Mouse (Mus musculus) thymus, adult 2 months (tissue): ENCODE results near the gene Itpr1. TPM values are rescaled to one million over a fixed set of nuclear protein-coding genes. Genes with fewer than 3 reads are reported as not detected.

Experiments
- DNase-seq: peaks from one replicate; pipeline ENCODE4 v3.0.0; 2021
- H3K27ac ChIP-seq: fragments of 200-500 bp; 2 replicates; pipeline ENCODE4 v1.5.1; 2012; ENCODE audit warnings: low read length, control low read depth; ENCODE audit not compliant: control insufficient read depth, insufficient read depth
- H3K27me3 ChIP-seq: fragments of 200-500 bp; 2 replicates; pipeline ENCODE4 v1.6.1; 2012; ENCODE audit warnings: mild to moderate bottlenecking, low read length, moderate library complexity, mixed read lengths; ENCODE audit not compliant: control insufficient read depth, insufficient read depth
- H3K36me3 ChIP-seq: fragments of 200-500 bp; 2 replicates; pipeline ENCODE4 v1.6.1; 2012; ENCODE audit warnings: mild to moderate bottlenecking, low read length, moderate library complexity; ENCODE audit not compliant: control insufficient read depth, insufficient read depth
- H3K4me1 ChIP-seq: fragments of 200-500 bp; replicated peaks from 2 replicates; pipeline ENCODE4 v1.6.1; 2012; ENCODE audit warnings: low read length; ENCODE audit not compliant: control insufficient read depth, insufficient read depth
- H3K4me3 ChIP-seq: fragments of 200-500 bp; 2 replicates; pipeline ENCODE4 v1.5.1; 2012; ENCODE audit warnings: mild to moderate bottlenecking, low read length, control low read depth, moderate library complexity; ENCODE audit not compliant: control insufficient read depth, insufficient read depth
- CTCF ChIP-seq: fragments of 200-500 bp; IDR thresholded peaks from 2 replicates; pipeline ENCODE4 v1.5.1; 2012; ENCODE audit warnings: mild to moderate bottlenecking, control low read depth, low read length, moderate library complexity, borderline replicate concordance; ENCODE audit not compliant: control insufficient read depth, poor library complexity, insufficient read depth; ENCODE audit errors: extremely low read depth
- POLR2A ChIP-seq: fragments of 200-500 bp; IDR thresholded peaks from 2 replicates; pipeline ENCODE4 v1.6.1; 2012; ENCODE audit warnings: mild to moderate bottlenecking, low read length, control low read depth, moderate library complexity; ENCODE audit not compliant: control insufficient read depth, poor library complexity, insufficient read depth; ENCODE audit errors: extremely low read depth
- WGBS: fragments of 180-500 bp; shearing (Covaris S2); methylation state at CpG from one replicate; pipeline ENCODE4 v1.1.7; 2018; 5-methylcytosine and 5-hydroxymethylcytosine counted together
- polyA plus RNA-seq: library from polyadenylated mRNA; depleted of rRNA; stranded (reverse); fragments of >200 nt; gene quantifications from 2 replicates; pipeline ENCODE4 v1.2.3, GENCODE M21; 2012

Itpr1 gene
- polyA plus RNA-seq, 1 experiment = 28.8 TPM

- no peaks in the 10 kb centered on the region for H3K27me3 ChIP-seq
- H3K4me1 ChIP-seq = peaks cover 7% of the 10 kb centered on the region
- H3K36me3 ChIP-seq = no peaks in the 10 kb centered on the region
- TF ChIP-seq POLR2A (no peak), CTCF (no peak)
- H3K27ac ChIP-seq = no peak overlapping the region
- 97% methylated on average over 1 of the region's 1 CpGs for WGBS
- H3K4me3 ChIP-seq = no peak overlapping the region
- no peak for DNase-seq
These were observed 100.2 kb downstream of the Itpr1 start for GRCm38 (mm10) chr6:108313056-108313455.

- DNase-seq = peak; percentile 40
- TF ChIP-seq CTCF = no peak
- no peak for TF ChIP-seq POLR2A
- peaks cover 7% of the 10 kb centered on the region for H3K4me1 ChIP-seq
- WGBS = 33% methylated on average over 1 of the region's 1 CpGs
- H3K27ac ChIP-seq = no peak overlapping the region
- H3K4me3 ChIP-seq = no peak overlapping the region
- H3K36me3 ChIP-seq = no peaks in the 10 kb centered on the region
- H3K27me3 ChIP-seq = no peaks in the 10 kb centered on the region
These were observed 101.1 kb downstream of the Itpr1 start for GRCm38 (mm10) chr6:108313997-108314396.

GRCm38 (mm10) chr6:108316268-108316824 is 103.5 kb downstream of the Itpr1 start:
- DNase-seq = no peak
- H3K4me3 ChIP-seq = no peak overlapping the region
- H3K4me1 ChIP-seq = peaks cover 7% of the 10 kb centered on the region
- no peaks in the 10 kb centered on the region for H3K36me3 ChIP-seq
- WGBS = 97% methylated on average over 4 of the region's 4 CpGs
- H3K27ac ChIP-seq = no peak overlapping the region
- no peaks in the 10 kb centered on the region for H3K27me3 ChIP-seq
- no peak for TF ChIP-seq CTCF
- no peak for TF ChIP-seq POLR2A

- no peaks in the 10 kb centered on the region for H3K27me3 ChIP-seq
- 91% methylated on average over 1 of the region's 1 CpGs for WGBS
- TF ChIP-seq CTCF (no peak), POLR2A (no peak)
- H3K36me3 ChIP-seq = no peaks in the 10 kb centered on the region
- H3K4me1 ChIP-seq = peaks cover 7% of the 10 kb centered on the region
- H3K27ac ChIP-seq = no peak overlapping the region
- DNase-seq = no peak
- H3K4me3 ChIP-seq = no peak overlapping the region
These were observed 104.1 kb downstream of the Itpr1 start for GRCm38 (mm10) chr6:108316951-108317350.

GRCm38 (mm10) chr6:108321653-108322052 is 108.8 kb downstream of the Itpr1 start:
- Histone ChIP-seq H3K27ac (no peak overlapping the region), H3K27me3 (no peaks in the 10 kb centered on the region), H3K4me1 (no peaks in the 10 kb centered on the region), H3K4me3 (no peak overlapping the region), H3K36me3 (no peaks in the 10 kb centered on the region)
- 97% methylated on average over 2 of the region's 2 CpGs for WGBS
- DNase-seq = no peak
- TF ChIP-seq POLR2A = no peak
- no peak for TF ChIP-seq CTCF

- TF ChIP-seq CTCF (no peak), POLR2A (no peak)
- WGBS = 90% methylated on average over 6 of the region's 6 CpGs
These were observed 111.6 kb downstream of the Itpr1 start for GRCm38 (mm10) chr6:108324464-108325025.

More at GRCm38 (mm10) chr6:108324464-108325025, 111.6 kb downstream of the Itpr1 start:
- DNase-seq = no peak
- no peaks in the 10 kb centered on the region for H3K36me3 ChIP-seq
- H3K4me1 ChIP-seq = 0 out of 2 replicates have a peak, but pooled peaks cover 3% of the 10 kb centered on the region
- H3K4me3 ChIP-seq = no peak overlapping the region
- H3K27me3 ChIP-seq = no peaks in the 10 kb centered on the region
- H3K27ac ChIP-seq = no peak overlapping the region
